Mouse (Mus musculus) spleen, adult 2 months (tissue): ENCODE measurements around the gene Soat2.

Experiments used
- CTCF ChIP-seq: fragments of 200-500 bp; IDR thresholded peaks from 2 replicates; pipeline ENCODE4 v1.5.1; 2011; ENCODE audit warnings: mild to moderate bottlenecking, inconsistent platforms; ENCODE audit not compliant: insufficient read depth, insufficient read length, insufficient replicate concordance; ENCODE audit errors: extremely low read depth
- POLR2A ChIP-seq: fragments of 200-500 bp; IDR thresholded peaks from 2 replicates; pipeline ENCODE4 v1.6.1; 2011; ENCODE audit warnings: low read depth, low read length, inconsistent platforms

DNA sequence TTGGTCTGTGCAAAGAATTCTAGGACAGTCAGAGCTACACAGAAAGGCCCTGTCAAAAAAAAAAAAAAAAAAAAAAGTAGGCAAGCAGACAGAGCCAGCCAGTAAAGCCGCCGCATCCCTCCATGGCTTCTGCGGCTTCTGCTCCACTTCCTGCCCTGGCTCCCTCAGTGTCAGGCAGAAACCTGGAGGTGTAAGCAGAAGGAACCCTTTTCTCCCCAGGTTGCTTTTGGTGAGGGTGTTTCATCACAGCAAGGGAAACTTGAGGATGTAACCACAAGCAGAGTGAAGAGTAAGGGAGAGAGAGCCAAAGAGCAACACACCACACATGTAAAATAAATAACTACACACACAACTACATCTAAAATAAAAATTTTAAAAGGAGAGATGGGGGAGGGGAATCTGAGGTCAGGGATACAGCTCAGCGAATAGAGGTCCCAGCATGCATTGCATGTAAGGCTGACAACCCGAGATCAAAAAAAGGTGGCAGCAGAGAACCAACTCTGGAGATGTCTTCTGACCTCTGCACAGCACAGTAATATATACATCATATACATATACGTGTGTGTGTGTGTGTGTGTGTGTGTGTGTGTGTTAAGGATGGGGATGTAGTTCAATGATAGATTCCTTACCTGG is 15.3 kb downstream of the Soat2 start:
- no peak for TF ChIP-seq CTCF
- TF ChIP-seq POLR2A: no peak
